ENCODE assay signal across 18 mouse cellular contexts in genomic region chr15:11794632-11795031, GRCm38 (mm10).
DNase-seq lines count a peak whose midpoint lies in the region; ATAC-seq and TF ChIP-seq lines count a peak whose summit lies in the region.
"Had no signal": no experiment of that assay in that cellular context is flagged by ENCODE, and none has a peak within 500 bp of the region (broad histone marks: within the 10 kb centered on the region; RNA-seq: fewer than 3 reads in every experiment).

No protein-coding gene starts in this region.

- no peak for DNase-seq in lung, embryonic 14.5 days
- no peak for DNase-seq in lung, postnatal 25 days (ENCODE audit: low spot score)
- DNase-seq in embryonic facial prominence, embryonic 11.5 days (ENCODE audit: low spot score), result peak; percentile 19
- DNase-seq in mesoderm, embryonic 11.5 days (ENCODE audit: low read depth, low spot score), result peak; percentile 63
- DNase-seq in left cerebral cortex, postnatal 14 days (ENCODE audit: low spot score in 2 of 2), result no peak
- DNase-seq in hindbrain, embryonic 14.5 days (ENCODE audit: low spot score), result no peak
- DNase-seq: adrenal gland, adult 2 months; cerebellum, adult 18-20 months; heart, postnatal 4 days; lung, adult 2 months; right cerebral cortex, postnatal 4 days; thymus, postnatal 14 days had no signal

- ATAC-seq in lung, embryonic 14.5 days (ENCODE audit: insufficient read depth), result peak; percentile 74; the same call in 1 of the 2 replicates
- 0 out of 2 replicates have a peak, but pooled peaks have one; percentile 44 for ATAC-seq in embryonic facial prominence, embryonic 11.5 days (replicated peaks; ENCODE audit: insufficient number of reproducible peaks, low FRiP score, low TSS enrichment, low read depth)
- peak; percentile 97 for ATAC-seq in kidney, embryonic 14.5 days (ENCODE audit: low FRiP score, low TSS enrichment)
- no peak for ATAC-seq in hindbrain, embryonic 14.5 days (ENCODE audit: low FRiP score)
- no peak for ATAC-seq in forebrain, embryonic 12.5 days (ENCODE audit: low FRiP score)
- ATAC-seq: forebrain, embryonic 16.5 days had no signal

- no peak overlapping the region for H3K4me3 ChIP-seq in lung, embryonic 14.5 days (ENCODE audit: low read depth, low read length)
- no peak overlapping the region for H3K4me3 ChIP-seq in embryonic facial prominence, embryonic 11.5 days (ENCODE audit: low read depth, low read length)
- H3K4me3 ChIP-seq in kidney, embryonic 14.5 days (ENCODE audit: low read length), result no peak overlapping the region
- H3K4me3 ChIP-seq in hindbrain, embryonic 14.5 days (replicated peaks; ENCODE audit: low read length), result no peak overlapping the region
- no peak overlapping the region for H3K4me3 ChIP-seq in forebrain, embryonic 12.5 days (replicated peaks)
- H3K4me3 ChIP-seq: erythroblast, embryonic 14.5 days; megakaryocyte, embryonic 14.5 days; neural tube, embryonic 13.5 days had no signal

- intact Hi-C loops in left cerebral cortex, postnatal 14 days (cut with DNase I), result no loop called here

- no peaks in the 10 kb centered on the region for H3K27me3 ChIP-seq in lung, embryonic 14.5 days (ENCODE audit: insufficient read depth, low read length)
- H3K27me3 ChIP-seq in embryonic facial prominence, embryonic 11.5 days (ENCODE audit: control insufficient read depth, insufficient read depth, low read length), result no peaks in the 10 kb centered on the region
- no peaks in the 10 kb centered on the region for H3K27me3 ChIP-seq in kidney, embryonic 14.5 days (ENCODE audit: control insufficient read depth, insufficient read depth, low read length)
- H3K27me3 ChIP-seq in hindbrain, embryonic 14.5 days (ENCODE audit: control insufficient read depth, insufficient read depth, low read length), result no peaks in the 10 kb centered on the region
- no peaks in the 10 kb centered on the region for H3K27me3 ChIP-seq in forebrain, embryonic 12.5 days
- H3K27me3 ChIP-seq: megakaryocyte, embryonic 14.5 days; neural tube, embryonic 13.5 days had no signal

- no peaks in the 10 kb centered on the region for H3K36me3 ChIP-seq in lung, embryonic 14.5 days (ENCODE audit: insufficient read depth)
- H3K36me3 ChIP-seq in embryonic facial prominence, embryonic 11.5 days (replicated peaks; ENCODE audit: control insufficient read depth, insufficient read depth, low read depth, low read length), result no peaks in the 10 kb centered on the region
- no peaks in the 10 kb centered on the region for H3K36me3 ChIP-seq in kidney, embryonic 14.5 days (ENCODE audit: control insufficient read depth, insufficient read depth, low read length)
- H3K36me3 ChIP-seq in hindbrain, embryonic 14.5 days (replicated peaks; ENCODE audit: control insufficient read depth, insufficient read depth), result no peaks in the 10 kb centered on the region
- no peaks in the 10 kb centered on the region for H3K36me3 ChIP-seq in forebrain, embryonic 12.5 days (replicated peaks)
- H3K36me3 ChIP-seq: neural tube, embryonic 13.5 days had no signal

- H3K27ac ChIP-seq in lung, embryonic 14.5 days (ENCODE audit: low read depth), result no peak overlapping the region
- no peak overlapping the region for H3K27ac ChIP-seq in embryonic facial prominence, embryonic 11.5 days (replicated peaks; ENCODE audit: low read depth, low read length)
- peak overlapping the region; percentile 62; the same call in 1 of the 2 replicates for H3K27ac ChIP-seq in kidney, embryonic 14.5 days (ENCODE audit: low read depth, low read length)
- no peak overlapping the region for H3K27ac ChIP-seq in hindbrain, embryonic 14.5 days
- no peak overlapping the region for H3K27ac ChIP-seq in forebrain, embryonic 12.5 days
- H3K27ac ChIP-seq: neural tube, embryonic 13.5 days had no signal

- no peak for TF ChIP-seq CTCF in lung, embryonic 14.5 days (IDR thresholded peaks at IDR 0.05; ENCODE audit: low read depth)

- H3K9me3 ChIP-seq in lung, embryonic 14.5 days (ENCODE audit: low read depth, low read length), result no peaks in the 10 kb centered on the region
- H3K9me3 ChIP-seq in embryonic facial prominence, embryonic 11.5 days (replicated peaks; ENCODE audit: control insufficient read depth, low read length), result no peaks in the 10 kb centered on the region
- no peaks in the 10 kb centered on the region for H3K9me3 ChIP-seq in kidney, embryonic 14.5 days (ENCODE audit: control insufficient read depth, low read length)
- no peaks in the 10 kb centered on the region for H3K9me3 ChIP-seq in hindbrain, embryonic 14.5 days (ENCODE audit: control insufficient read depth, low read length)
- no peaks in the 10 kb centered on the region for H3K9me3 ChIP-seq in forebrain, embryonic 12.5 days
- H3K9me3 ChIP-seq: neural tube, embryonic 13.5 days had no signal

- no peak overlapping the region for H3K9ac ChIP-seq in lung, embryonic 14.5 days
- H3K9ac ChIP-seq in embryonic facial prominence, embryonic 11.5 days (replicated peaks; ENCODE audit: low read length), result no peak overlapping the region
- no peak overlapping the region for H3K9ac ChIP-seq in kidney, embryonic 14.5 days (ENCODE audit: low read depth, low read length)
- no peak overlapping the region for H3K9ac ChIP-seq in hindbrain, embryonic 14.5 days
- H3K9ac ChIP-seq in forebrain, embryonic 12.5 days, result no peak overlapping the region
- H3K9ac ChIP-seq: neural tube, embryonic 13.5 days had no signal

- H3K4me2 ChIP-seq in lung, embryonic 14.5 days, result no peak overlapping the region
- H3K4me2 ChIP-seq in embryonic facial prominence, embryonic 11.5 days (ENCODE audit: low read depth, low read length), result no peak overlapping the region
- H3K4me2 ChIP-seq in kidney, embryonic 14.5 days (replicated peaks; ENCODE audit: low read depth, low read length), result no peak overlapping the region
- no peak overlapping the region for H3K4me2 ChIP-seq in hindbrain, embryonic 14.5 days (replicated peaks)
- H3K4me2 ChIP-seq in forebrain, embryonic 12.5 days, result no peak overlapping the region
- H3K4me2 ChIP-seq: neural tube, embryonic 13.5 days had no signal

- WGBS in lung, embryonic 14.5 days, result 46% methylated on average over 2 of the region's 2 CpGs
- WGBS in embryonic facial prominence, embryonic 11.5 days, result 6% methylated on average over 2 of the region's 2 CpGs
- WGBS in kidney, embryonic 14.5 days, result 6% methylated on average over 2 of the region's 2 CpGs
- 36% methylated on average over 2 of the region's 2 CpGs for WGBS in hindbrain, embryonic 14.5 days
- 36% methylated on average over 2 of the region's 2 CpGs for WGBS in forebrain, embryonic 12.5 days

- H3K4me1 ChIP-seq in lung, embryonic 14.5 days (ENCODE audit: insufficient read depth), result no peaks in the 10 kb centered on the region
- no peaks in the 10 kb centered on the region for H3K4me1 ChIP-seq in embryonic facial prominence, embryonic 11.5 days (ENCODE audit: control insufficient read depth, insufficient read depth, low read length)
- 0 out of 2 replicates have a peak, but pooled peaks cover 4% of the 10 kb centered on the region for H3K4me1 ChIP-seq in kidney, embryonic 14.5 days (ENCODE audit: control insufficient read depth, insufficient read depth, low read length)
- H3K4me1 ChIP-seq in hindbrain, embryonic 14.5 days (replicated peaks; ENCODE audit: control insufficient read depth, insufficient read depth, low read length), result no peaks in the 10 kb centered on the region
- no peaks in the 10 kb centered on the region for H3K4me1 ChIP-seq in forebrain, embryonic 12.5 days
- H3K4me1 ChIP-seq: megakaryocyte, embryonic 14.5 days; neural tube, embryonic 13.5 days had no signal

Comparison
In these comparisons a context has a peak if more than half of its experiments do, and no peak if none do; other contexts are left out.
1. ATAC-seq: peak in lung, embryonic 14.5 days (single experiment), embryonic facial prominence, embryonic 11.5 days (single experiment) and kidney, embryonic 14.5 days (single experiment); none in hindbrain, embryonic 14.5 days (single experiment) and forebrain, embryonic 12.5 days (single experiment).
2. DNase-seq: peak in embryonic facial prominence, embryonic 11.5 days (single experiment) and mesoderm, embryonic 11.5 days (single experiment); none in lung, embryonic 14.5 days (single experiment), lung, postnatal 25 days (single experiment), left cerebral cortex, postnatal 14 days (0 of 2) and hindbrain, embryonic 14.5 days (single experiment).